In genomic region chr11:72343904-72344303, GRCm38 (mm10) we compare ENCODE assay signal across 9 mouse cellular contexts. TPM values are rescaled to one million over a fixed set of nuclear protein-coding genes. Genes with fewer than 3 reads are reported as not detected.
A peak's percentile ranks its signal among the peaks of the same experiment; 100 is the strongest.
DNase-seq lines count a peak whose midpoint lies in the region; ATAC-seq and TF ChIP-seq lines count a peak whose summit lies in the region.
"Had no signal": no experiment of that assay in that cellular context is flagged by ENCODE, and none has a peak within 500 bp of the region (broad histone marks: within the 10 kb centered on the region; RNA-seq: fewer than 3 reads in every experiment).

No protein-coding gene starts in this region.

- ATAC-seq in forebrain, embryonic 14.5 days = no peak
- no peak for ATAC-seq in forebrain, embryonic 15.5 days (replicated peaks)
- ATAC-seq in common myeloid progenitor, adult 5-6 weeks (replicated peaks; ENCODE audit: low read depth, poor library complexity, severe bottlenecking) = peak; percentile 50; the same call in 1 of the 2 replicates
- ATAC-seq in hindbrain, postnatal 0 days = no peak

- H3K27ac ChIP-seq in forebrain, embryonic 14.5 days (ENCODE audit: low read depth, low read length) = no peak overlapping the region
- no peak overlapping the region for H3K27ac ChIP-seq in forebrain, embryonic 15.5 days (replicated peaks)
- H3K27ac ChIP-seq in hindbrain, postnatal 0 days = no peak overlapping the region

- no peak overlapping the region for H3K4me2 ChIP-seq in forebrain, embryonic 14.5 days (ENCODE audit: low read length)
- H3K4me2 ChIP-seq in forebrain, embryonic 15.5 days (replicated peaks) = no peak overlapping the region
- no peak overlapping the region for H3K4me2 ChIP-seq in hindbrain, postnatal 0 days (ENCODE audit: low read depth, low read length)

- H3K9me3 ChIP-seq in forebrain, embryonic 14.5 days (replicated peaks; ENCODE audit: control insufficient read depth, low read length) = no peaks in the 10 kb centered on the region
- no peaks in the 10 kb centered on the region for H3K9me3 ChIP-seq in forebrain, embryonic 15.5 days
- no peaks in the 10 kb centered on the region for H3K9me3 ChIP-seq in hindbrain, postnatal 0 days (ENCODE audit: low read length)

- DNase-seq in forebrain, embryonic 14.5 days (ENCODE audit: low spot score) = peak; percentile 54
- DNase-seq in right cerebral cortex, adult 2 months (ENCODE audit: low spot score in 2 of 2) = peak; percentile 53 to 60
- no peak for DNase-seq in right cerebral cortex, postnatal 36 days (ENCODE audit: low spot score in 2 of 2)
- peak; percentile 83 for DNase-seq in hindbrain, postnatal 0 days (ENCODE audit: low spot score)
- peak; percentile 80 for DNase-seq in lung, postnatal 10 days
- peak; percentile 55 for DNase-seq in thymus, postnatal 0 days (ENCODE audit: low spot score)

- TF ChIP-seq CTCF in hindbrain, postnatal 0 days (IDR thresholded peaks at IDR 0.05; ENCODE audit: low read depth) = peak; percentile 78

- H3K36me3 ChIP-seq in forebrain, embryonic 14.5 days (ENCODE audit: control insufficient read depth, insufficient read depth, low read length) = no peaks in the 10 kb centered on the region
- no peaks in the 10 kb centered on the region for H3K36me3 ChIP-seq in forebrain, embryonic 15.5 days
- H3K36me3 ChIP-seq in hindbrain, postnatal 0 days (ENCODE audit: insufficient read depth, low read length) = no peaks in the 10 kb centered on the region

- no peak overlapping the region for H3K9ac ChIP-seq in forebrain, embryonic 14.5 days (ENCODE audit: low read length)
- H3K9ac ChIP-seq in forebrain, embryonic 15.5 days (replicated peaks) = no peak overlapping the region
- no peak overlapping the region for H3K9ac ChIP-seq in hindbrain, postnatal 0 days (replicated peaks; ENCODE audit: low read length)

- no peaks in the 10 kb centered on the region for H3K27me3 ChIP-seq in forebrain, embryonic 14.5 days (replicated peaks; ENCODE audit: control insufficient read depth, insufficient read depth, low read length)
- H3K27me3 ChIP-seq in forebrain, embryonic 15.5 days = no peaks in the 10 kb centered on the region
- H3K27me3 ChIP-seq in hindbrain, postnatal 0 days (ENCODE audit: insufficient read depth, low read length) = no peaks in the 10 kb centered on the region

- no peaks in the 10 kb centered on the region for H3K4me1 ChIP-seq in forebrain, embryonic 14.5 days (ENCODE audit: control insufficient read depth, insufficient read depth, low read length)
- peaks cover 2% of the 10 kb centered on the region; the same call in 1 of the 2 replicates for H3K4me1 ChIP-seq in forebrain, embryonic 15.5 days
- H3K4me1 ChIP-seq in hindbrain, postnatal 0 days (ENCODE audit: insufficient read depth, low read length) = no peaks in the 10 kb centered on the region

- 26% methylated on average over 8 of the region's 8 CpGs for WGBS in forebrain, embryonic 14.5 days
- WGBS in forebrain, embryonic 15.5 days = 29% methylated on average over 8 of the region's 8 CpGs
- 33% methylated on average over 8 of the region's 8 CpGs for WGBS in hindbrain, postnatal 0 days

- H3K4me3 ChIP-seq in forebrain, embryonic 14.5 days (ENCODE audit: low read depth, low read length) = no peak overlapping the region
- no peak overlapping the region for H3K4me3 ChIP-seq in forebrain, embryonic 15.5 days
- no peak overlapping the region for H3K4me3 ChIP-seq in hindbrain, postnatal 0 days (ENCODE audit: low read length)

RNA-seq across cellular contexts. Expression of gene Tekt1, which starts 18.3 kb away (rescaled TPM):
- 10.4 and 10.5 TPM in 2 replicates for polyA plus RNA-seq in forebrain, embryonic 14.5 days (2014; fragmentation: Nextera tagmentation; extraction: Ambion mirVana)
- polyA plus RNA-seq in forebrain, embryonic 15.5 days (2015; fragmentation: Nextera tagmentation; extraction: Ambion mirVana) = 6.2 and 10.9 TPM in 2 replicates
- total RNA-seq in common myeloid progenitor, adult 5-6 weeks (2017) = 0.18 TPM in 1 of 2 replicates, not detected in the other
- total RNA-seq in hindbrain, postnatal 0 days (2014; rRNA removed) = 2.3 and 5.1 TPM in 2 replicates
- 8.3 and 9.0 TPM in 2 replicates for polyA plus RNA-seq in hindbrain, postnatal 0 days (2015; fragmentation: Nextera tagmentation; extraction: Ambion mirVana)
- polyA plus RNA-seq in thymus, postnatal 0 days (2015; fragmentation: Nextera tagmentation; extraction: Ambion mirVana) = 0.60 and 0.62 TPM in 2 replicates

RNA-seq across cellular contexts. Expression of gene Fbxo39, which starts 29.7 kb away (rescaled TPM):
- polyA plus RNA-seq in forebrain, embryonic 14.5 days (2014; fragmentation: Nextera tagmentation; extraction: Ambion mirVana) = not detected in 2 replicates
- polyA plus RNA-seq in forebrain, embryonic 15.5 days (2015; fragmentation: Nextera tagmentation; extraction: Ambion mirVana) = not detected in 2 replicates
- not detected in 2 replicates for total RNA-seq in common myeloid progenitor, adult 5-6 weeks (2017)
- total RNA-seq in hindbrain, postnatal 0 days (2014; rRNA removed) = 0.42 TPM in 1 of 2 replicates, not detected in the other
- polyA plus RNA-seq in hindbrain, postnatal 0 days (2015; fragmentation: Nextera tagmentation; extraction: Ambion mirVana) = not detected in 2 replicates
- 0.16 TPM in 1 of 2 replicates, not detected in the other for polyA plus RNA-seq in thymus, postnatal 0 days (2015; fragmentation: Nextera tagmentation; extraction: Ambion mirVana)
- total RNA-seq: left cerebral cortex, postnatal 10 days had no signal

RNA-seq across cellular contexts. Expression of gene Xaf1, which starts 42.5 kb away (rescaled TPM):
- polyA plus RNA-seq in forebrain, embryonic 14.5 days (2014; fragmentation: Nextera tagmentation; extraction: Ambion mirVana) = 1.1 TPM in 2 replicates
- 0.80 and 1.9 TPM in 2 replicates for polyA plus RNA-seq in forebrain, embryonic 15.5 days (2015; fragmentation: Nextera tagmentation; extraction: Ambion mirVana)
- 12.7 and 14.6 TPM in 2 replicates for total RNA-seq in common myeloid progenitor, adult 5-6 weeks (2017)
- 0.47 and 4.5 TPM in 2 replicates for total RNA-seq in hindbrain, postnatal 0 days (2014; rRNA removed)
- polyA plus RNA-seq in hindbrain, postnatal 0 days (2015; fragmentation: Nextera tagmentation; extraction: Ambion mirVana) = 5.5 and 10.0 TPM in 2 replicates
- polyA plus RNA-seq in thymus, postnatal 0 days (2015; fragmentation: Nextera tagmentation; extraction: Ambion mirVana) = 65.3 and 68.3 TPM in 2 replicates

Comparison
In these comparisons a context has a peak if more than half of its experiments do, and no peak if none do; other contexts are left out.
1. DNase-seq: peak in forebrain, embryonic 14.5 days (single experiment), right cerebral cortex, adult 2 months (2 of 2), hindbrain, postnatal 0 days (single experiment), lung, postnatal 10 days (single experiment) and thymus, postnatal 0 days (single experiment); none in right cerebral cortex, postnatal 36 days (0 of 2).